23 mouse cellular contexts compared by ENCODE assay signal in genomic region chr10:20490281-20490680, GRCm38 (mm10).
DNase-seq lines count a peak whose midpoint lies in the region; ATAC-seq and TF ChIP-seq lines count a peak whose summit lies in the region.
"Had no signal": no experiment of that assay in that cellular context is flagged by ENCODE, and none has a peak within 500 bp of the region (broad histone marks: within the 10 kb centered on the region; RNA-seq: fewer than 3 reads in every experiment).

No protein-coding gene starts in this region.

- TF ChIP-seq CTCF in gastrocnemius, adult 2 months (IDR thresholded peaks at IDR 0.05), result no peak
- TF ChIP-seq CTCF in olfactory bulb, adult 2 months (IDR thresholded peaks at IDR 0.05; ENCODE audit: insufficient read depth, low read depth, low read length), result no peak

- no peaks in the 10 kb centered on the region for H3K9me3 ChIP-seq in heart, embryonic 13.5 days
- H3K9me3 ChIP-seq in heart, embryonic 12.5 days (replicated peaks), result no peaks in the 10 kb centered on the region
- no peaks in the 10 kb centered on the region for H3K9me3 ChIP-seq in midbrain, embryonic 16.5 days (replicated peaks; ENCODE audit: control insufficient read depth, low read length, poor library complexity, severe bottlenecking)
- H3K9me3 ChIP-seq in midbrain, embryonic 14.5 days (ENCODE audit: control insufficient read depth, low read length), result no peaks in the 10 kb centered on the region
- H3K9me3 ChIP-seq: forebrain, embryonic 10.5 days; forebrain, embryonic 13.5 days; heart, embryonic 10.5 days; hindbrain, embryonic 10.5 days; hindbrain, embryonic 13.5 days; intestine, embryonic 15.5 days had no signal

- TF ChIP-seq POLR2A in olfactory bulb, adult 2 months (IDR thresholded peaks at IDR 0.05; ENCODE audit: insufficient read depth, low read depth, low read length), result no peak

- no peak for ATAC-seq in heart, embryonic 13.5 days (ENCODE audit: extremely low read depth, insufficient number of reproducible peaks, low FRiP score, low TSS enrichment)
- ATAC-seq in heart, embryonic 12.5 days (ENCODE audit: insufficient number of reproducible peaks, low FRiP score), result no peak
- ATAC-seq in midbrain, embryonic 16.5 days, result peak; percentile 27; the same call in 1 of the 2 replicates
- no peak for ATAC-seq in midbrain, embryonic 14.5 days (ENCODE audit: low FRiP score, low TSS enrichment)
- ATAC-seq: activated CD4-positive, CD25-positive, alpha-beta regulatory T cell, adult 4 months; forebrain, embryonic 13.5 days; forebrain, embryonic 16.5 days; hindbrain, embryonic 16.5 days; intestine, embryonic 15.5 days had no signal

- no peak overlapping the region for H3K4me3 ChIP-seq in gastrocnemius, adult 2 months
- H3K4me3 ChIP-seq in heart, embryonic 13.5 days, result no peak overlapping the region
- no peak overlapping the region for H3K4me3 ChIP-seq in heart, embryonic 12.5 days
- H3K4me3 ChIP-seq in midbrain, embryonic 16.5 days (ENCODE audit: low read depth, low read length), result no peak overlapping the region
- no peak overlapping the region for H3K4me3 ChIP-seq in midbrain, embryonic 14.5 days (replicated peaks; ENCODE audit: low read depth, low read length)
- H3K4me3 ChIP-seq in olfactory bulb, adult 2 months (ENCODE audit: insufficient read depth, low read depth, low read length), result no peak overlapping the region
- H3K4me3 ChIP-seq: forebrain, embryonic 10.5 days; forebrain, embryonic 13.5 days; heart, embryonic 10.5 days; hindbrain, embryonic 10.5 days; hindbrain, embryonic 13.5 days; intestine, embryonic 15.5 days had no signal

- H3K27me3 ChIP-seq in heart, embryonic 13.5 days (replicated peaks), result no peaks in the 10 kb centered on the region
- H3K27me3 ChIP-seq in heart, embryonic 12.5 days (replicated peaks), result no peaks in the 10 kb centered on the region
- no peaks in the 10 kb centered on the region for H3K27me3 ChIP-seq in midbrain, embryonic 16.5 days (ENCODE audit: control insufficient read depth, insufficient read depth, low read depth, low read length)
- no peaks in the 10 kb centered on the region for H3K27me3 ChIP-seq in midbrain, embryonic 14.5 days (ENCODE audit: control insufficient read depth, insufficient read depth, low read length)
- H3K27me3 ChIP-seq: forebrain, embryonic 13.5 days; hindbrain, embryonic 13.5 days; intestine, embryonic 15.5 days had no signal

- H3K36me3 ChIP-seq in heart, embryonic 13.5 days, result no peaks in the 10 kb centered on the region
- no peaks in the 10 kb centered on the region for H3K36me3 ChIP-seq in heart, embryonic 12.5 days
- H3K36me3 ChIP-seq in midbrain, embryonic 16.5 days (ENCODE audit: control insufficient read depth, insufficient read depth, low read length), result no peaks in the 10 kb centered on the region
- no peaks in the 10 kb centered on the region for H3K36me3 ChIP-seq in midbrain, embryonic 14.5 days (ENCODE audit: control insufficient read depth, insufficient read depth, low read length)
- H3K36me3 ChIP-seq: forebrain, embryonic 10.5 days; heart, embryonic 10.5 days; hindbrain, embryonic 10.5 days; hindbrain, embryonic 13.5 days; intestine, embryonic 15.5 days had no signal

- H3K4me2 ChIP-seq in heart, embryonic 13.5 days, result no peak overlapping the region
- no peak overlapping the region for H3K4me2 ChIP-seq in heart, embryonic 12.5 days
- H3K4me2 ChIP-seq in midbrain, embryonic 16.5 days (ENCODE audit: low read length), result no peak overlapping the region
- no peak overlapping the region for H3K4me2 ChIP-seq in midbrain, embryonic 14.5 days (ENCODE audit: low read length)
- H3K4me2 ChIP-seq: forebrain, embryonic 13.5 days; hindbrain, embryonic 13.5 days; intestine, embryonic 15.5 days had no signal

- H3K27ac ChIP-seq in gastrocnemius, adult 2 months, result peak overlapping the region; percentile 81
- peak overlapping the region; percentile 3; the same call in 1 of the 2 replicates for H3K27ac ChIP-seq in heart, embryonic 13.5 days (replicated peaks)
- no peak overlapping the region for H3K27ac ChIP-seq in heart, embryonic 12.5 days (ENCODE audit: poor library complexity, severe bottlenecking)
- no peak overlapping the region for H3K27ac ChIP-seq in midbrain, embryonic 16.5 days (ENCODE audit: low read length)
- no peak overlapping the region for H3K27ac ChIP-seq in midbrain, embryonic 14.5 days (replicated peaks; ENCODE audit: low read depth, low read length)
- H3K27ac ChIP-seq in olfactory bulb, adult 2 months (ENCODE audit: insufficient read depth, low read depth, low read length), result 0 out of 2 replicates have a peak overlapping the region, but pooled peaks have one; percentile 24
- H3K27ac ChIP-seq: forebrain, embryonic 10.5 days; forebrain, embryonic 13.5 days; heart, embryonic 10.5 days; hindbrain, embryonic 10.5 days; hindbrain, embryonic 13.5 days; intestine, embryonic 15.5 days had no signal

- DNase-seq in gastrocnemius, adult 2 months, result no peak
- DNase-seq in gastrocnemius, adult 8-10 months (ENCODE audit: low spot score in 2 of 2), result no peak
- no peak for DNase-seq in midbrain, embryonic 14.5 days
- DNase-seq in liver, result no peak
- DNase-seq: adrenal gland, adult 8-10 months; adrenal gland, postnatal 25 days; cerebellum, adult 18-20 months; cerebellum, adult 9-10 months; cerebellum, postnatal 14 days; gastrocnemius, postnatal 25 days had no signal

- 74% methylated on average over 8 of the region's 8 CpGs for WGBS in heart, embryonic 13.5 days
- 76% methylated on average over 8 of the region's 8 CpGs for WGBS in heart, embryonic 12.5 days
- WGBS in midbrain, embryonic 16.5 days, result 86% methylated on average over 8 of the region's 8 CpGs
- WGBS in midbrain, embryonic 14.5 days, result 87% methylated on average over 8 of the region's 8 CpGs
- 83% methylated on average over 8 of the region's 8 CpGs for WGBS in olfactory bulb, adult 2 months

- intact Hi-C loops in gastrocnemius, adult 2 months (cut with DNase I), result no loop called here

- no peak overlapping the region for H3K9ac ChIP-seq in heart, embryonic 13.5 days
- H3K9ac ChIP-seq in heart, embryonic 12.5 days, result no peak overlapping the region
- H3K9ac ChIP-seq in midbrain, embryonic 16.5 days (ENCODE audit: low read depth, low read length), result no peak overlapping the region
- no peak overlapping the region for H3K9ac ChIP-seq in midbrain, embryonic 14.5 days (replicated peaks; ENCODE audit: low read length)
- H3K9ac ChIP-seq: forebrain, embryonic 13.5 days; hindbrain, embryonic 13.5 days; intestine, embryonic 15.5 days had no signal

- H3K4me1 ChIP-seq in heart, embryonic 13.5 days, result peaks cover 74% of the 10 kb centered on the region
- H3K4me1 ChIP-seq in heart, embryonic 12.5 days (replicated peaks), result peaks cover 66% of the 10 kb centered on the region
- peaks cover 5% of the 10 kb centered on the region for H3K4me1 ChIP-seq in midbrain, embryonic 16.5 days (ENCODE audit: control insufficient read depth, insufficient read depth, low read length)
- no peaks in the 10 kb centered on the region for H3K4me1 ChIP-seq in midbrain, embryonic 14.5 days (ENCODE audit: control insufficient read depth, insufficient read depth, low read length)
- peaks cover 13% of the 10 kb centered on the region for H3K4me1 ChIP-seq in olfactory bulb, adult 2 months (ENCODE audit: control insufficient read depth, insufficient read depth, low read length)

Comparison
In these comparisons a context has a peak if more than half of its experiments do, and no peak if none do; other contexts are left out.
1. H3K27ac ChIP-seq: peak in gastrocnemius, adult 2 months (single experiment), heart, embryonic 13.5 days (single experiment) and olfactory bulb, adult 2 months (single experiment); none in heart, embryonic 12.5 days (single experiment), midbrain, embryonic 16.5 days (single experiment) and midbrain, embryonic 14.5 days (single experiment).